Mouse (Mus musculus): ENCODE data around the gene Il1r1. TPM values are rescaled to one million over a fixed set of nuclear protein-coding genes. Genes with fewer than 3 reads are reported as not detected.

Il1r1 gene
- total and polyA plus RNA-seq, 3 experiments, result 1.4 to 3.1 TPM; not detected in 1

GRCm38 (mm10) chr1:40179493-40179892 is 45.4 kb upstream of the Il1r1 start:
- Histone ChIP-seq H3K27me3 (ENCODE audit: control insufficient read depth in 1 of 2, insufficient read depth in 2 of 2, low read length in 2 of 2) (peaks cover 0 to 3% of the 10 kb centered on the region in 2 experiments; a peak in 2 of 4 replicates), H3K36me3 (ENCODE audit: control insufficient read depth in 1 of 2, insufficient read depth in 2 of 2, low read length in 2 of 2) (no peaks in the 10 kb centered on the region), H3K4me3 (ENCODE audit: control insufficient read depth in 1 of 2, insufficient read depth in 1 of 2, low read depth in 2 of 2, low read length in 2 of 2) (no peak overlapping the region), H3K27ac (ENCODE audit: control insufficient read depth, low read depth, low read length) (no peak overlapping the region), H3K9ac (ENCODE audit: control insufficient read depth, low read depth, low read length, poor library complexity, severe bottlenecking) (no peak overlapping the region), H3K79me2 (ENCODE audit: control insufficient read depth, insufficient read depth, low read length, poor library complexity) (no peaks in the 10 kb centered on the region), H3K4me1 (ENCODE audit: control insufficient read depth in 1 of 2, insufficient read depth in 2 of 2, low read length in 2 of 2) (no peaks in the 10 kb centered on the region), H3K9me3 (replicated peaks; ENCODE audit: insufficient read depth, low read length) (no peaks in the 10 kb centered on the region)
- TF ChIP-seq HCFC1 (IDR thresholded peaks at IDR 0.05; ENCODE audit: low read depth, low read length), result no peak
- TF ChIP-seq TAL1 (IDR thresholded peaks at IDR 0.05; ENCODE audit: low read length), result no peak
- TF ChIP-seq BHLHE40 (IDR thresholded peaks at IDR 0.05; ENCODE audit: borderline replicate concordance, low read depth, low read length), result no peak
- TF ChIP-seq CTCF (IDR thresholded peaks at IDR 0.05 in 2 of 3, conservative IDR thresholded peaks at IDR 0.05 in 1 of 3; ENCODE audit: control insufficient read depth in 1 of 3, insufficient read depth in 1 of 3, low read depth in 2 of 3, low read length in 3 of 3, poor library complexity in 1 of 3, severe bottlenecking in 1 of 3), result no peak
- TF ChIP-seq E2F4 (IDR thresholded peaks at IDR 0.05; ENCODE audit: borderline replicate concordance, low read depth, low read length), result no peak
- no peak for TF ChIP-seq MAX (IDR thresholded peaks at IDR 0.05; ENCODE audit: low read length)
- no peak for TF ChIP-seq ZNF384 (IDR thresholded peaks at IDR 0.05; ENCODE audit: low read depth, low read length)
- no peak for TF ChIP-seq SIN3A (IDR thresholded peaks at IDR 0.05; ENCODE audit: low read length)
- TF ChIP-seq RCOR1 (IDR thresholded peaks at IDR 0.05; ENCODE audit: low read depth, low read length), result no peak
- no peak for TF ChIP-seq POLR2AphosphoS2 (IDR thresholded peaks at IDR 0.05; ENCODE audit: low read length)
- no peak for TF ChIP-seq CHD1 (IDR thresholded peaks at IDR 0.05; ENCODE audit: low read depth, low read length)
- no peak for TF ChIP-seq MYC (IDR thresholded peaks at IDR 0.05; ENCODE audit: low read depth, low read length)
- no peak for DNase-seq (ENCODE audit: low read depth, low spot score)

- no peaks in the 10 kb centered on the region; a peak in 2 of 4 replicates for H3K27me3 ChIP-seq (ENCODE audit: control insufficient read depth in 1 of 2, insufficient read depth in 2 of 2, low read length in 2 of 2)
- no peak overlapping the region for H3K9ac ChIP-seq (ENCODE audit: control insufficient read depth, low read depth, low read length, poor library complexity, severe bottlenecking)
- no peak overlapping the region for H3K4me3 ChIP-seq (ENCODE audit: control insufficient read depth in 1 of 2, insufficient read depth in 1 of 2, low read depth in 2 of 2, low read length in 2 of 2)
- H3K36me3 ChIP-seq (ENCODE audit: control insufficient read depth in 1 of 2, insufficient read depth in 2 of 2, low read length in 2 of 2), result no peaks in the 10 kb centered on the region
- H3K27ac ChIP-seq (ENCODE audit: control insufficient read depth, low read depth, low read length), result no peak overlapping the region
- H3K9me3 ChIP-seq (replicated peaks; ENCODE audit: insufficient read depth, low read length), result no peaks in the 10 kb centered on the region
- H3K4me1 ChIP-seq (ENCODE audit: control insufficient read depth in 1 of 2, insufficient read depth in 2 of 2, low read length in 2 of 2), result no peaks in the 10 kb centered on the region
- no peaks in the 10 kb centered on the region for H3K79me2 ChIP-seq (ENCODE audit: control insufficient read depth, insufficient read depth, low read length, poor library complexity)
- no peak for DNase-seq (ENCODE audit: low read depth, low spot score)
- no peak for TF ChIP-seq ZC3H11A (IDR thresholded peaks at IDR 0.05; ENCODE audit: low read depth, low read length)
- no peak for TF ChIP-seq KAT2A (conservative IDR thresholded peaks at IDR 0.05; ENCODE audit: low read depth, low read length)
- TF ChIP-seq EP300 (IDR thresholded peaks at IDR 0.05; ENCODE audit: low read depth in 1 of 2, low read length in 2 of 2), result no peak
- TF ChIP-seq MAZ (IDR thresholded peaks at IDR 0.05; ENCODE audit: low read depth, low read length), result no peak
Observed at GRCm38 (mm10) chr1:40180861-40181260, 44.0 kb upstream of the Il1r1 start.

- Histone ChIP-seq H3K27ac (ENCODE audit: control insufficient read depth, low read depth, low read length) (no peak overlapping the region), H3K4me1 (ENCODE audit: control insufficient read depth in 1 of 2, insufficient read depth in 2 of 2, low read length in 2 of 2) (no peaks in the 10 kb centered on the region), H3K9ac (ENCODE audit: control insufficient read depth, low read depth, low read length, poor library complexity, severe bottlenecking) (no peak overlapping the region), H3K36me3 (ENCODE audit: control insufficient read depth in 1 of 2, insufficient read depth in 2 of 2, low read length in 2 of 2) (no peaks in the 10 kb centered on the region), H3K4me3 (ENCODE audit: control insufficient read depth in 1 of 2, insufficient read depth in 1 of 2, low read depth in 2 of 2, low read length in 2 of 2) (no peak overlapping the region), H3K79me2 (ENCODE audit: control insufficient read depth, insufficient read depth, low read length, poor library complexity) (no peaks in the 10 kb centered on the region), H3K9me3 (replicated peaks; ENCODE audit: insufficient read depth, low read length) (no peaks in the 10 kb centered on the region), H3K27me3 (ENCODE audit: control insufficient read depth in 1 of 2, insufficient read depth in 2 of 2, low read length in 2 of 2) (no peaks in the 10 kb centered on the region; a peak in 2 of 4 replicates)
- no peak for DNase-seq (ENCODE audit: low read depth, low spot score)
- no peak for TF ChIP-seq E2F4 (IDR thresholded peaks at IDR 0.05; ENCODE audit: borderline replicate concordance, low read depth, low read length)
Observed at GRCm38 (mm10) chr1:40181716-40182115, 43.2 kb upstream of the Il1r1 start.

Data from MEL (cell line).